Mouse (Mus musculus): ENCODE results near the gene Stat6. TPM values are rescaled to one million over a fixed set of nuclear protein-coding genes. Genes with fewer than 3 reads are reported as not detected.

Stat6 gene
- polyA plus RNA-seq, 2 experiments from 2014 or later = 119 to 157 TPM

DNA sequence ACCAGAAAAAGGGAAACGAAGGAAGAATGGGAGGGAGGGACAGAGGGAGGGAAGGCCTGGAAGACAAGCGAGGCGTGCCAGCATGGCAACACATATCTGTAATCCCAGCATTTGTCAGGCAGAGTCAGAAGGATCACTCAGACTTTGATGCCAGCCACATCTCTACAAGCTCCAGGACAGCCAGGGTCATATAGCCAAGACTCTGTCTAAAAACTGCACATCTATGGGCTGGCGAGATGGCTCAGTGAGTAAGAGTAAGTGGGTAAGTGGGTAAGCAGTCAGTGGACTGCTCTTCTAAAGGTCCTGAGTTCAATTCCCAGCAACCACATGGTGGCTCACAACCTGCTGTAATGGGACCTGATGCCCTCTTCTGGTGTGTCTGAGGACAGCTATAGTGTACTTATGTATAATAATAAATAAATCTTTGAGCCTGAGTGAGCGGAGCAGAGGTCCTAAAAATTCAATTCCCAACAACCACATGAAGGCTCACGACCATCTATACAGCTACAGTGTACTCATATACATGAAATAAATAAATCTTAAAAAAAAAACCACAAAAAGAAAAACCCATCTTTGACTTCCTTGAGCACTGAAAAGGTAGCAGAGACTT is 31.4 kb downstream of the Stat6 start:
- ATAC-seq = no peak

GRCm38 (mm10) chr10:127674794-127675522 is 32.2 kb downstream of the Stat6 start:
- peak; percentile 24 for ATAC-seq

GRCm38 (mm10) chr10:127675859-127676398 is 33.1 kb downstream of the Stat6 start:
- no peak for ATAC-seq

GRCm38 (mm10) chr10:127676691-127677548 is 34.1 kb downstream of the Stat6 start:
- peak; percentile 91 for ATAC-seq

DNA sequence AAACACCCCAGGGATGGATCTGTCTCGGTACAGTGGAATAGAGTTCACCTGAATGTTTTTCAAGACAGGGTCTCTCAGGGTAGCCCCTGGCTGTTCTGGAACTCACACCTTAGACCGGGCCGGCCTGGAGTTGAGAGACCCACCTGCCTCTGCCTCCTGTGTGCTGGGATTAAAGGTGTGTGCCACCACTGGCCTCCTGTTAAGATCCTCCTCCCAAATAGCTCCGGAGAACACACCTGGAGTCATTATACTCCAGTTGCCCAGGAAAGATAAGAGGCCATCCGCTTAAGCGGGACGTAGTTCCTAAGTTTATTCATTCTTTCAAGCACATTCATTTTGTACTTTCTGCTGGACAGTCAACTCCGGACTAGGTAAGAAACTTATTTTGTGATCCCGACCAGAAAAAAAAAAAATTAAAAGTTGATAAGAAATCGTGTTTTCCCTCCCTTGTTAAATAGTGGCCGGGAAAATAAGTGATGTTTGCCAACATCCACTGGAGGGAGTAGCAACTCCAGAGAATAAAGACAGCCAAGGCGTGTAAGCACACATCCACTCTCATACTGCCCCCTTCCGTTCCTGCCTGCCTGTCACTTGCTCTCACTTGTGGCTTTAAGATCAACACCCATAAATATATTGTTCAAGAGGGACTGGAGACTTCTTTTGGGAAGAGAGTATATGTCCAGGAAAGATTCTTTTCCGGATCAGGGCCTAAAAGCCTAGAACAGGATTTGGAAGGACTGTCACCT is 35.0 kb downstream of the Stat6 start:
- no peak for ATAC-seq

DNA sequence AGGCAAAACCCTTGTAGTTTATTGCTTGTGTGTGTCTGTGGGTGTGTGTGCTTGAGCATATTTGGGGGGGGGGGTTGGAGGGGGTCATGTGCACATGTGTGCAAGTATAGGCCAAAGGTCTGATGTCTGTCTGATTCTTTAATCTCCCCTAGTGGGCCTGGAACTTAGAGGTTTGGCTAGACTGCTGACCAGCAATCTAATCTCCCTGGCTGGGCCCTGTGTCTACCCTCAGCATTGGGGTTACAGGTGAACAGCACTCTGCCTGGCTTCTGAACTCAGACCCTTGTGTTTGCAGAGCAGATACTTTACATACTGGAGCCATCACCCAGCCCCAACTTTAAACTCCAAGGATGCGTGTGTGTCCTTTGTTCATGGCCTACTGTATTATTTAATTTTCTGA is 36.4 kb downstream of the Stat6 start:
- ATAC-seq = no peak

DNA sequence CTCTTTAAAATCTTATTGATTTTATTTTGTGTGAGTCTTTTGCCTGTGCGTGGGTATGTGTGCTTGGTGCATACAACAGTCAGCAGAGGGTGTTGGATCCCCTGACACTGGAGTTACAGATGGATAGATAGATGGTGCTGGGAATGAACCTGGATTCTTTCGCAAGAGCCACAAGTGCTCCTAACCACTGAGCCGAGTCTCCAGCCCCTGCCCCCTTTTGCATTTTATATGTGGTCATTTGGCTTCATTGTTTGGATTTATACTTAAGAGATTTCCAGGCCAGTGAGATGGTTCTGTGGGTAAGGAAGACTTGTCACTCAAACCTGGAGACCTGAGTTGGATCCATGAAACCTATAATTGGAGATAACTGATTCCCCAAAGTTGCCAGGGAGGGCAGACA is 37.1 kb downstream of the Stat6 start:
- ATAC-seq = no peak

DNA sequence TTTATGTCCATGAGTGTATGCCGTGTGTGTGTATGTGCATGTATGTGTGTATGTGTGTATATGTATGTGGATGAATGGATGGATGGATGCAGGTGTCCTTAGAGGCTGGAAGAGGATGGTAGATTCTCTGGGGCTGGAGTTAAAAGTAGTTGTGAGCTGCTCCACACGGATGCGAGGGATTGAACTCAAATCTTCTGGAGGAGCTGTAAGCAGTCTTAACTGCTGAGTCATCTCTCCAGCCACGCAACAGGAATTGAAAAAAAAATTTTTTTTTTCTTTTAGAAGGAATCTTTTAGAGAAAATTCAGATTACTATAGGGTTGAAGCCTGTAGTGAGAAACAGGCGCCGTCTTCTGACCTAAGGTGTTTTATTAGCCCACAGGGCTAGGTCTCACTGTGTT is 40.1 kb downstream of the Stat6 start:
- ATAC-seq = no peak

- ATAC-seq = no peak
These were observed 48.3 kb downstream of the Stat6 start for GRCm38 (mm10) chr10:127691053-127691452.

GRCm38 (mm10) chr10:127694636-127695035 is 51.9 kb downstream of the Stat6 start:
- ATAC-seq = peak; percentile 40

GRCm38 (mm10) chr10:127695775-127696174 is 53.0 kb downstream of the Stat6 start:
- ATAC-seq = no peak

DNA sequence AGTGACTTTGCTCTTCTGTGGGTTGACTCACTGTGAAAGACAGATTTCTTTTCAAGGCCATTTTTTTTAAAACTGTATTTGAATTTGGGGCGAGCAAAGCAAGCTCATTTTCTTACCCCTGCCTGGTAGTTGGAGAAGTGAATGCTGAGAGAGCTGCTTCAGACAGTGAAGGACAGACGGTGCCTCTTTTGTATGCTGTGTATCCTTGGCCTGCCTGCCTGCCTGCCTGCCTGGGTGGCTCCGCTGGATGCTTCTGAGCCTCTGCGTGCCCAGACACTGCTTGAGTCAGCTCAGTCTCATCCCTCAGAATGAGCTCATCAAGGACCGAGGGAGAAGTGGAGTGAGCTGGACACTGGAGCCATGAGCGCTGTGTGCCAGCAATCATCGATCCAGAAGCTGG is 56.2 kb downstream of the Stat6 start:
- ATAC-seq = no peak

- no peak for ATAC-seq
These were observed 60.5 kb downstream of the Stat6 start for GRCm38 (mm10) chr10:127703299-127703698.

DNA sequence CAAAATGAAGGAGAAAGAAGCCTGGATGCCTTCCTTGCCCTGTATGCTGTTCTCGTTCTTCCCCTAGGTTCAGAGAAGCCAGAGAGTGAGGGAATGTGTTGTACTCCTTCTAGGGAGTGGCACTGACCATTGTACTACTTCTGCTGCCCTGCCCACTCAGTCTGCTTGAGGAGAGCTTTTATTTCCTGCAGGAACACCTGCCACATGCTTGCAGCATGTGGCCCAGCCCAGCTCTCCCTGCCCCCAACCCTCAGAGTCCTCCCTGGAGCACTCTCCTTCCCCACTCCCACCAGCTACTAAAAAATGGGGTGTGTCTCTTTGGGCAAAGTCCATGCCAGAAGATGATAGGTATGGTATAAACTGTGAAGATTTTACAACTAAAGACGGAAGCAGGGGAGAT is 61.5 kb downstream of the Stat6 start:
- ATAC-seq = no peak

DNA sequence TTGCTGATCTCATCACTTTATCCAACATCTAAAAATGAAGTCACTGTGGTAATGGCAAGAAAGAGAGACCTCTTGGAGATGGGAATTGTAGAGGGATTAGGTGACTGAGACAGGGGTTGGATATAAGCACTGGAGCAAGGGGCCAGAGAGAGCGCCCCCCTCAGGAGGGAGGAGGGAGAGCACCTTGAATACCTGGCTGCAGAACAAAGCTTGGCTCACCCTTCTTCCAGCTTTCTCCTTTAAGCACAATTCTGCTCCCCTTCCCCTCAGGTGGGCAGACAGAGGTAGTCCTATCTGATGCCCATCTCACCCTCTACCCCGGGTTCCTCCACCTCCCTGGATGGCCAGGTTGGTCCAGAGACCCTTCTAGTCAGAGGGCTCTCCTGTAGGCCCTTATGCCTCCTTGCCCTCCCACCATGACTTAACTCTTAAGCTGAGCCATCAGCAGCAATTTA is 62.0 kb downstream of the Stat6 start, which contains the start of gene Myo1a:
TSS of gene Myo1a (plus strand) at position 405 of the 455 bp plus-strand sequence.
- no peak for ATAC-seq

DNA sequence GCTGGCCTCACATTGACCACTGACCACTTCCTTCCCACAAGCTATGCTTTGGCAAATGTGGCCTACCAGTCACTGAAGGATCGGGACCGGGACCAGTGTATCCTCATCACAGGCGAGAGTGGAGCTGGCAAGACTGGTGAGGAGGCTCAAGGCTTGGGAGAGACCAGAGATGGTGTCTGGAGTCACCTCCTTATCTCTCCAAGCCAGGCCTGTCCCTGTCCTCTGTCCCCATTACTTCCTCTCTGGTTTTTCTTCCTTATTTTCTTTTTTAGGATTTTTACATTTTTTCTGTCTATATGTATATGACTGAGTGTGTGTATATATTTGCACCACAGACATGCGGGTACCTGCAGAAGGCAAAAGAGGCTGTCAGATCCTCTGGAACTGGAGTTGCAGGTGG is 63.0 kb downstream of the Stat6 start:
- ATAC-seq = no peak

DNA sequence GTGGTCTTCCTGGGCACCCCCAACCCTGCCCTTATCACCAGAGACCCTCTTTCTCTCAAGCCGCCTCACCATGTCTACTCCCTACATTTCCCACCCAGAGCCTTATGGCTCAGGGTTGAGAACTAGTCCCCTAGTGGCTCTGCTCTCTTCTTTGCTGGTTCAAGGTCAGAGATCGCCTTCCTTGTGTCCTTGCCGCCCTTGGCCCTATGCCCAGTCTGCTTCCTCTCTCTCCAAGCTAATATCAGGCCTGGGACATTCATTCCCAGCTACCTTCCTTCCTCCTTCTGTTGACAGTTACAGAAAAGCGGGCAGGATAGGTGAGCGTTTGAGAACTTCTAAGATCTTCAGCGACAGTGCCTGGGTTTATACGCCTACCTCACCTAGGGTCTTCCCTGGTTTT is 64.9 kb downstream of the Stat6 start:
- no peak for ATAC-seq

DNA sequence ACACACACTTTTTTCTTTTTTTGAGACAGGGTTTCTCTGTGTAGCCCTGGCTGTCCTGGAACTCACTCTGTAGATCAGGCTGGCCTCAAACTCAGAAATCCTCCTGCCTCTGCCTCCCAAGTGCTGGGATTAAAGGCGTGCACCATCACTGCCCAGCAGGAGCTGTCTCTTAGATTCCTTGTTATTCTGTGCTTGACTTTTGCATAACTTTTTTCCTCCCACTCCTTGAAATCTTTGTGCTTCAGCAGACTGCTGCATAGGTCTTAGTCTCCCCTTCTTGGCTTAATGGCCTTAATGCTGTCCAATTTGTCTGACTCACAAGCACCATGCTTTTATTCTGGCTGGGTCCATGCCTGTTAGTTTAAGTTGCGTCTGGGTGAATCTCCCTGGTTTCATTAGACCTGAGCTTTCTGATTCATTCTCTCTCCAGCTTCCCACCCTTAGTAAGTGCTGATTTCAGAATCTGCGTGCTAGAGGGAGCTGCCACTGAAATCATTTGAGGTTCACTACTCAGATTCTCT is 66.1 kb downstream of the Stat6 start:
- no peak for ATAC-seq

GRCm38 (mm10) chr10:127710331-127710730 is 67.5 kb downstream of the Stat6 start:
- ATAC-seq = no peak
